Mouse (Mus musculus) thymus, postnatal 0 days (tissue): ENCODE results near the gene Rsad1. TPM values are rescaled to one million over a fixed set of nuclear protein-coding genes. Genes with fewer than 3 reads are reported as not detected.

Source experiments
- DNase-seq: peaks from one replicate; pipeline ENCODE4 v3.0.0-alpha.2; 2015; ENCODE audit warnings: low spot score
- polyA plus RNA-seq: library from polyadenylated mRNA; unstranded; fragments of >200 nt; fragmentation: Nextera tagmentation; extraction: Ambion mirVana; gene quantifications from 2 replicates; pipeline ENCODE4 v1.2.1, GENCODE M21; 2015

Rsad1 gene
- polyA plus RNA-seq, 1 experiment from 2014 or later: 3.2 TPM

DNA sequence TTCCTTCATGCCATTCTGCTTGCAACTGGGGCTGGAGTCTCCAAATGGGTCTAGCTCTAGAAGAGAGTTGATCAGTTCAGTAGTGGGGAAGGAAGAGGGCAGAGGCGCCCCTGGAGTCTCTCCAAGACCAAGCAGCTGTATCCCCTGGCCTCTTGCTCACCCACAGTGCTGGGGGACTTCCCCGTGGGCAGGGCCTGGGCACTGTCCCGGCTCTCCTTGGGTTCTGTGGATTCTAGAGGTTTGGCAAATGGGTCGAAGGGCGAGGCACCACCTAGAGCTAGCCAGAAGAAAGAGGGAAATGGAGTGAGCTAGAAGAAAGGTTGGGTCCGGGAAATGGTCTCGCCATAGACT lies 57.3 kb downstream of the Rsad1 start:
- DNase-seq: no peak

GRCm38 (mm10) chr11:94491035-94491748 lies 57.9 kb downstream of the Rsad1 start:
- peak; percentile 18 for DNase-seq

Other genes with a start within 250 kb of the Rsad1 start
- gene Luc7l3, start 227.3 kb downstream of the Rsad1 start, polyA plus RNA-seq: 124 and 132 TPM in 2 replicates
- gene Ankrd40, start 221.3 kb downstream of the Rsad1 start, polyA plus RNA-seq: 16.2 and 20.0 TPM in 2 replicates
- gene Abcc3, start 156.3 kb downstream of the Rsad1 start, polyA plus RNA-seq: 2.6 and 2.8 TPM in 2 replicates
- gene Cacna1g, start 75.1 kb downstream of the Rsad1 start, polyA plus RNA-seq: 0.21 and 0.23 TPM in 2 replicates
- 0.09 TPM in 1 of 2 replicates, not detected in the other for gene Spata20, start 63.1 kb downstream of the Rsad1 start, polyA plus RNA-seq
- 0.78 and 0.91 TPM in 2 replicates for gene Epn3, start 49.3 kb downstream of the Rsad1 start, polyA plus RNA-seq
- 0.14 and 0.17 TPM in 2 replicates for gene Mycbpap, start 27.5 kb downstream of the Rsad1 start, polyA plus RNA-seq
- 0.94 and 1.3 TPM in 2 replicates for gene Chad, start 15.8 kb upstream of the Rsad1 start, polyA plus RNA-seq
- gene Acsf2, start 52.6 kb upstream of the Rsad1 start, polyA plus RNA-seq: 2.7 and 3.0 TPM in 2 replicates
- gene Lrrc59, start 80.5 kb upstream of the Rsad1 start, polyA plus RNA-seq: 114 and 118 TPM in 2 replicates
- gene Mrpl27, start 104.5 kb upstream of the Rsad1 start, polyA plus RNA-seq: 109 and 134 TPM in 2 replicates
- gene Eme1, start 104.7 kb upstream of the Rsad1 start, polyA plus RNA-seq: 16.2 and 16.8 TPM in 2 replicates
- 13.0 and 15.4 TPM in 2 replicates for gene Xylt2, start 128.3 kb upstream of the Rsad1 start, polyA plus RNA-seq
- 0.08 and 0.13 TPM in 2 replicates for gene Gm11541, start 155.2 kb upstream of the Rsad1 start, polyA plus RNA-seq
- 0.12 TPM in 1 of 2 replicates, not detected in the other for gene Cdc34b, start 192.5 kb upstream of the Rsad1 start, polyA plus RNA-seq
- gene Tmem92, start 233.4 kb upstream of the Rsad1 start, polyA plus RNA-seq: 0.18 and 0.21 TPM in 2 replicates